In the genomic region with DNA sequence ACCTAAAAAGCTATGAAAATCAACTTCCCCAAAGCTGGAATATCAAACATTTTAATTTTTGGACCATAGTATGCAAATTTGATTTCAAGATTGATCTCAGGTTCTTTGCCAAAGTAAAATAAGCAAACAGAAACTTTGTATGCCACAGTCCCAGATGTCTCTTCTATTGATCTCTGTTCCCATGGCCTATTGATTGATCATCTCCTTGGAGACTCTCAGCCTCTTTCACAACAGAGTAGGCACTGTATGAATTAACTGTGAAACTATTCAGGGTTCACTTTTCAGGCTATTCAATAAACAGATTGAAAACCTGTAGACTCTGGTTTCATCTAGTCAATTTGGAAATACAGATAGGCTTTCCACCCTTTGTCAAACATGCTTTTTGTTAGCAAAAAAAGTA, we compare ENCODE assay signal across 28 mouse cellular contexts.
"Had no signal": no experiment of that assay in that cellular context is flagged by ENCODE, and none has a peak within 500 bp of the region (broad histone marks: within the 10 kb centered on the region; RNA-seq: fewer than 3 reads in every experiment).

No protein-coding gene starts in this region.

- DNase-seq: cerebellum, adult 8-10 months; cerebellum, adult 9-10 months; cerebellum, adult 9-11 months; cerebellum, postnatal 10 days; cerebellum, postnatal 14 days; cerebellum, postnatal 25 days; cerebellum, postnatal 36 days; embryo, embryonic 11 days; forebrain, postnatal 0 days; gastrocnemius, adult 2 months; gastrocnemius, postnatal 10 days; gastrocnemius, postnatal 14 days; gastrocnemius, postnatal 25 days; gastrocnemius, postnatal 36 days; heart, adult 11 months; heart, adult 18-20 months; heart, adult 2 months had no signal

- H3K9ac ChIP-seq: embryonic facial prominence, embryonic 12.5 days; embryonic facial prominence, embryonic 13.5 days; embryonic facial prominence, embryonic 15.5 days; forebrain, embryonic 12.5 days; forebrain, embryonic 13.5 days; forebrain, embryonic 15.5 days; forebrain, postnatal 0 days had no signal

- H3K4me1 ChIP-seq: embryonic facial prominence, embryonic 10.5 days; embryonic facial prominence, embryonic 12.5 days; embryonic facial prominence, embryonic 13.5 days; embryonic facial prominence, embryonic 15.5 days; forebrain, embryonic 10.5 days; forebrain, embryonic 12.5 days; forebrain, embryonic 13.5 days; forebrain, embryonic 15.5 days had no signal

- H3K27ac ChIP-seq: embryonic facial prominence, embryonic 10.5 days; embryonic facial prominence, embryonic 12.5 days; embryonic facial prominence, embryonic 13.5 days; embryonic facial prominence, embryonic 15.5 days; forebrain, embryonic 10.5 days; forebrain, embryonic 12.5 days; forebrain, embryonic 13.5 days; forebrain, embryonic 15.5 days; gastrocnemius, adult 2 months; heart, adult 2 months had no signal

- H3K9me3 ChIP-seq: embryonic facial prominence, embryonic 10.5 days; embryonic facial prominence, embryonic 12.5 days; embryonic facial prominence, embryonic 13.5 days; embryonic facial prominence, embryonic 15.5 days; forebrain, embryonic 10.5 days; forebrain, embryonic 12.5 days; forebrain, embryonic 13.5 days; forebrain, embryonic 15.5 days had no signal

- H3K4me3 ChIP-seq: embryonic facial prominence, embryonic 10.5 days; embryonic facial prominence, embryonic 12.5 days; embryonic facial prominence, embryonic 13.5 days; embryonic facial prominence, embryonic 15.5 days; erythroblast, embryonic 14.5 days; forebrain, embryonic 10.5 days; forebrain, embryonic 12.5 days; forebrain, embryonic 13.5 days; forebrain, embryonic 15.5 days; gastrocnemius, adult 2 months; heart, adult 2 months had no signal

- H3K27me3 ChIP-seq: embryonic facial prominence, embryonic 12.5 days; embryonic facial prominence, embryonic 13.5 days; embryonic facial prominence, embryonic 15.5 days; forebrain, embryonic 12.5 days; forebrain, embryonic 13.5 days; forebrain, embryonic 15.5 days had no signal

- ATAC-seq: forebrain, embryonic 13.5 days; forebrain, embryonic 14.5 days; forebrain, embryonic 15.5 days; forebrain, embryonic 16.5 days; forebrain, postnatal 0 days had no signal

- H3K36me3 ChIP-seq: embryonic facial prominence, embryonic 10.5 days; embryonic facial prominence, embryonic 12.5 days; embryonic facial prominence, embryonic 13.5 days; embryonic facial prominence, embryonic 15.5 days; forebrain, embryonic 10.5 days; forebrain, embryonic 12.5 days; forebrain, embryonic 15.5 days had no signal

- H3K4me2 ChIP-seq: embryonic facial prominence, embryonic 12.5 days; embryonic facial prominence, embryonic 13.5 days; embryonic facial prominence, embryonic 15.5 days; forebrain, embryonic 12.5 days; forebrain, embryonic 13.5 days; forebrain, embryonic 15.5 days had no signal
